Mouse (Mus musculus) CD8-positive naive resting alpha-beta T cell, adult 2 months (primary cell): ENCODE measurements around the gene Kank4.
"Not testable (repeated sequence)": the region's sequence is repeated elsewhere in the genome, so short reads cannot be mapped to it uniquely, and the experiment has no call there.

Experiments used
- DNase-seq, 2 experiments: peaks; one replicate each; pipeline ENCODE4 v3.0.0; 2022; ENCODE audit warnings: low read depth in 2 of 2, low spot score in 2 of 2

Gene Kank4

DNA sequence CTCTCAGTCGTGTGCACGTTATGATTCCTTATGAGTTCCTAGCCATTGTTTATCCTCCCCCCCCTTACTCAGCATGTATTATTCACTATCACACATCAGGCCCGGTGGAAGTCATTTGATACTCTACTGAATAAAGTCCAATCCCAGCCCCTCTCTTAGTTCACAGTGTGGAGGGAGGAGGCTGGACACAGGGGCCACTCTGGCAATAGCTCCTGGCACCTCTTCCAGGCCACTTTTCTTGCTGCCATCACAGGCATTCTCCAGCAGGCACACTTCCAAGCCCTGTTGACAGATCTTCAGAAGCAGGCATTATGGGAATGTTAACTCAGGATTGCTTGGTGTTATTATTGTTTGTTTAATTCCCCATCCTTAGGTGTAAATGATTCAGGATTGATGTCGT, 17.4 kb upstream of the Kank4 start:
- DNase-seq, result no peak

- DNase-seq, result no peak
Observed at GRCm38 (mm10) chr4:98831726-98832125, 14.4 kb upstream of the Kank4 start.

DNA sequence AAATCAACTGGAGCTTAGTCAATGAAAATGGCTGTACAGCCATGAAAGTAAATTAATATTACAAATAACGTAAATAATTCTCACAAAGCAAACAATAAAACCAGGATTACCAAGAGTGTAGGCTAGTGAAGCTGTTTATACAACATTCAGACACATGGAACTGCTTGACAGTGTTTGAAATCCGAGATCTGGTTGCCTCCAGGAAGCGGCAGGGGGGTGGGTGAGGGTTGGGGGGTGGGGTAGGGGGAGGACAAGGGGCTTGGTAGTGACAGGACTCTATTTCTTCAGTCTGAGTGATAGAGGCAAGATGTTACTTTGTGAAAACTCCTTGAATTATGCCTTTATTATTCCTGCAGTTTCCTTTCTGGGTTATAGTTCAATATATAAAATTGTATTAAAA, 9.4 kb upstream of the Kank4 start:
- no peak for DNase-seq

DNA sequence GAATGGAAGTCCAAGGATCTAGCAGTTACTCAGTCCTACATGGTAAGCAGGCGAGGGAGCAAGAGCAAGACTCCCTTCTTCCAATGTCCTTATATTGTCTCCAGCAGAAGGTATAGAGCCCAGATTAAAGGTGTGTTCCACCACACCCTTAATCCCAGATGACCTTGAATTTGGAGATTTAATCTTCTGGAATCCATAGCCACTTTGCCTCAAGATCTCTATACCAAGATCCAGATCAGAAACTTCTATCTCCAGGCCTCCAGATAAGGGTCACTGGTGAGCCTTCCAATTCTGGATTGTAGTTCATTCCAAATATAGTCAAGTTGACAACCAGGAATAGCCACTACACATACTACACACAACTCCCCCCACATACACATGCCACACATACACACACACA, 6.4 kb upstream of the Kank4 start, which contains the start of gene I0C0044D17Rik:
Gene I0C0044D17Rik (minus strand): TSS at position 101 of the 400 bp plus-strand sequence.
- DNase-seq, result not testable (repeated sequence)

- DNase-seq, result no peak
Observed at GRCm38 (mm10) chr4:98823047-98823446, 5.7 kb upstream of the Kank4 start.

DNA sequence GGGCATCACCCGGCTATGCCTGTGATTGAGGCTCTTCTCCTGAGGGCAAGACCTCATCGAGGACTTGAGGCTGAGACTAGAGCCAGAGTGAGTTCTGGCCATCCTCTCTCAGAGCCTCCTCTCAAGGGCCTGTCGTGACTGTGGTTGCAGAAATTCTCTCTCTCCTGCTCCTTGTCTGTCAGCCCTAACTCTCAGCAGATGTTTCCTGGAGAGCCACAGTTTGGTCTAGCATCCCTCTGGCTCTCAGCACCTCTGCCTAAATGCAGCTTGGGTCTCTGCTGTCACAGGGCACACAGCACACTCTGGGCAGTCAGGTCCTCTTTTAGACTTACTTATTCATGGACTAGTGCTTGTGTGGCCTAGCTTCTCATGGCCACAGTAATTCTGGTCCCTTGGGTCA, 5.1 kb upstream of the Kank4 start:
- no peak for DNase-seq

- no peak for DNase-seq
Observed at GRCm38 (mm10) chr4:98819216-98819755, 1.9 kb upstream of the Kank4 start.

DNA sequence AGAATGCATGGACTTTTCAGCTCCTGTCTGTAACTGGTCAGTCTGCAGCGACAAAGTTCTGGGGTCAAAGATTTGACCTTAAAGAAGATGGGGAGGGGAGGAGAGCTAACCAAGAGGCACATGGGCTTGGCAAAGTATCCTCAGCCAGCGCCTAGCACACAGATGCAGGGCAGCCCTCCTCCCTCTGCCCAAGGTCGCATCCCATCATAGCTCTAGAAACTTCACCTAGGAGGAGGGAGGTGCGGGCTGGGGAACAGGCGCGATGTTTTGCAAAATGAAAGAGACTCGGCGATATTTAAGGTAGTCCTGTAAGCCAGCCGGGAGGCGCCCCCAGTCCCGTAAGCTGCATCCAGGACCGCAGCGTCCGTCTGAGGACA, 542 bp downstream of the Kank4 start:
- DNase-seq, result no peak

GRCm38 (mm10) chr4:98806306-98806705, 11.0 kb downstream of the Kank4 start:
- DNase-seq, result no peak

DNA sequence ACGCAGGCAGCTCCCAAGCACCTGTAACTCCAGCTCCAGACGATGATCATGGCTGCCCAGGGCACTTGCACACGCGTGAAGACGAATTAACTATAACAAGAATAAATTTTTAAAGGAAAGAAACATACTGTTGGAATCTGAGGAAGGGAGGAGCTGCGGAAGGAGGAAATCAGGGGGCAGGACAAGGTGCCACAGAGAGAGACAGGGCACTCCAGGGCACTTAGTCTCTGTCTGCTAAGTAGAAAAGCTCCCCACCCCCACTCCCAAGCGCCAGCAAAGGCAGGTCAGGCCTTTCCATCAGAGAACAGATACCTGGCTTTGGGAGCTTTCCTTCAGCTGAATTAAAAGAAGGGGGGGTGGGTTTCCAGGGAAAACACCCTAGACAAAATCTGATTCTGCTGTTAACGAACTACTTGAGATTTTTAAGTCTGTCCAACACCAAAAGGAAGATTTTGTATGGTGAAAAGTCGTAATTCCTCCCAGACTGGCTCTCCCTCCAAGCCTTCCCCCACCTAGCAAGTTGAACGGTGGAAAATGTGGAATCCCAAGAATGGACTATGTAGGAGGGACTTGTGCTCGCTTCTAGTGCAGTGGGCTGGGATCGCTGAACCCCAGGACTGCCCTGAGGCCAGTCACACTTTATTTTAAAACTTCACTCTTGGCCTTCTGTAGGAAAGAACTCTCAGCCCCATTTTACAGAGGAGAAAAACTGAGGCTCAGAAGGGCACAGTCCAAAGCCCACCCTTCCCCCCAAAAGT, 11.9 kb downstream of the Kank4 start:
- no peak for DNase-seq

GRCm38 (mm10) chr4:98804476-98805134, 12.7 kb downstream of the Kank4 start:
- DNase-seq, result no peak

- DNase-seq, result no peak
Observed at GRCm38 (mm10) chr4:98801775-98802174, 15.6 kb downstream of the Kank4 start.

- no peak for DNase-seq
Observed at GRCm38 (mm10) chr4:98800824-98801223, 16.5 kb downstream of the Kank4 start.

DNA sequence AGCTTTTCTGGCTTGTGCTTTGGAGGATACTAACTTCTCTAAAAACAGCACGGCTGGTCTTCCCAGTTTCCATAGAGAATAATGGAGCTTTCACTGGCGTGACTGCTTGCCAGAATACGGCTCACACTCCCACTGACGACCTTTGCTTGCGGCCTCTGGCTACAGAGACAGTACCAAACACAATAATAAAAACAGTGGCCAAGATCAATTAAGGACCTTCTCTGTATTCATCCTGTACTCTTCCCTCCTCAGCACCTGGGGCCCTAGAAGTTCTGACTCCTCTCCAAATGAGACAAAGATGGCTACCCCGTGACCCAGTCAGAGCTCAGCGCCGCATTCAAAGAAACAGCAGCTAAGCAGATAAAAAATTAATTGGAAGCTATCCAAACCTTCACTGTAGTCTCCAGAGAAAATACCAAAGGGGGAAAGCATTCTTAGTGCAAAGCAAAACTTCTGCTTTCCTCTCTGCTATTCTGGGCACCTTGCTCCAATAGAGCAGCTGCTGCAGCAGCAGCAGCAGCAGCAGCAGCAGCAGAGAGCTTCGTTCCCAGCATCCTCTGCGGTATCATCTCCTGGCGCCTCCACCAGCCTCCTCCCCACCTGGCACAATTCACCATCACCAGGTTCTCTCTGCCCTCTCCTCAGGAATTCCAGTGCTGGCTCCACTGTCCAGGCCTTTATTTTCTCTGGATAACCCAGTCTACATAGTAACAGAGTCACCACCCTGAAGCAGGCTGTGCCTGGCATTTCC, 20.6 kb downstream of the Kank4 start:
- DNase-seq, result no peak

DNA sequence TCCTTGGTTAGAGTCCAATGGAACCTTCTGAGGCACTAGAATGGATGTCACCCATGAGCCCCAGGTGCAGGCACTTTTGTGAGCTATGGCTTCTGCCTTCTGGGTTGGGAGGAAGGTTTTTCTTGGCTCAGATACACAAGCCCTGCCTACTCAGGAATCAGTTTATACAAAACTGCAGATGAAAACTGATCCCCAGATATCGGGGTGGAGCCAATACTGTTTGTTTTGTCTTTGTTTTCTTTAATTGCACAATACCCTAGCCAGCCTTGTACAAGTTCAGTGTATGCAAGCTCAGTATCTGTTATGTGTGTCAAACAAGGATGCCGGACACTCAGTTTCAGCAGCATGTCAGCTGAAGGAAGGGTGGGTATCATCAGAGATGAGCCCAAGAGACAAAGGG, 22.1 kb downstream of the Kank4 start:
- DNase-seq, result no peak

DNA sequence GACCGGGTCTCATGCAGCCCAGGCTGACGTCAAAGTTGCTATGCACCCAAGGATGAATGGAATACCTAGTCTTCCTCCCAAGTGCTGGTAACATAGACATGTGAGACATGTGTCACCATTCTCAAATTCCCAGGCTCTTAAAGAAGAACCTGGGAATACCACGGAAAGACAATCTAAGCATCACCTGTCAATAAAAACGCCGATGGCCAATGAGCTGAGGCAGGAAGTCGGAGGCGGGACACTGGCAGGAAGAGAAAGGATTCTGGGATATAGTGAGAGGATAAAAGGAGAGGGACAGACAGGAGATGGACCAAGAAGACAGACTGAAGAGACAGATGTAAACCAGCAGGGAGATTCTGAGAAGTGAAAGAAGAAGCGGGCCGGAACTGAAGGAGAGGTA, 23.9 kb downstream of the Kank4 start:
- no peak for DNase-seq

DNA sequence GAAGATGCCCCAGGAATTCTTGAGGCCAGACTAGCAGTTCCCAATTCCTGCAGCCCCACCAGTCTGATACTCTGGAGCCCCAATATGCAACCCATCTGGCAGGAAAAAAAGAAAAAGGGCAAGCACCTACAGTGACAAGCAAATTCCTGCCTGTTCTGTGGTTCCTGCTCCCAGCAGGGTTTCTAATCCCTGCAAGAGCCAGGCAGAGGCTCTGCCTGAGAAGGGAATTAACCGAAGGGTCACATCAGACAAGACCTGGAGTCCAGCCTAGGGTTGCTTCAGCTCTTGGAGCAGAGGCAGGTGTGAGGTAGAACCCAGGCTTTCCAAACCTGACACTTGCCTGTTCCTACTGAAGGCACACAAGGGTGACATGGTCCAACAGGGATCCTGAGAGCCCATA, 26.6 kb downstream of the Kank4 start:
- DNase-seq, result no peak

- DNase-seq, result no peak
Observed at GRCm38 (mm10) chr4:98789861-98790311, 27.5 kb downstream of the Kank4 start.

GRCm38 (mm10) chr4:98789133-98789765, 28.1 kb downstream of the Kank4 start:
- no peak for DNase-seq

DNA sequence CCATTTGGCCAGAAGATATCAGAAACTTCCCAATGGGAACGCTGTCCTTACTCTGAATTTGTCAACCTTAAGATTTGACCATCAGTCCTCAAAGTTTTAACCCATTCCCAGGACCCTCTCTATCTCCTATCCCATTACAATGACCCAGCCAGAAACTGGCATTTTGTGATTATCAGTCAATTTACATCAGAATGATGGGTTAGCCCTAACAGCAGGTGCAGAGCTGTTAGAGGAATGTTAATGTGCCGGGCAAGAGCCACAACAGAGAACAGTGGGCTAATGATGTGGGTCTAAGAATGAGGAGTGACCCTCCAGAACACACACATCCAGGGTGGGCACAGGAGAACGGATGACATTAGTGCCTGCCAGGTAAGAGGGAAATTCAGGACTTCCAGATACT, 31.1 kb downstream of the Kank4 start:
- no peak for DNase-seq

DNA sequence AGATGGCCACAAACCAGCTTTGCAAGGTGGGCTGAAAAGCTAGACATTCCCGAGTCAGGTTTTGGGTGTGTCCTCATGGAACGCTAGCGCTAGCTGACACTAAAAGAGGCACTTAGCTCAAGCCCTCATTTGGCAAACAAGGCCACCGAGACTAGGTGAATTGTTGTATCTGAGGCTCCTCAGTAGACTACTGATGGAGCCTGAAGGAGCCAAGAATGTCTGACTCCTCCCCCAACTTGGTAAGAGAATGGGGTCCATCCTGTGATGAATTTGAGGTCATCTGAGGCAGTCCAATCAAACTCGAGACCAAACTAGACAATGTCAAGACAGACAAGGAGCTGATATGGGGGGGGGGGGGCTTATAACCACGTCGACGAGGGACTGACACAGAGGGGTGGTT, 31.5 kb downstream of the Kank4 start:
- DNase-seq, result no peak
